Mouse (Mus musculus) spleen, postnatal 0 days (tissue): ENCODE results near the gene Vmn2r108. TPM values are rescaled to one million over a fixed set of nuclear protein-coding genes. Genes with fewer than 3 reads are reported as not detected.

Experiments used
- polyA plus RNA-seq: library from polyadenylated mRNA; unstranded; fragments of >200 nt; fragmentation: Nextera tagmentation; extraction: Ambion mirVana; gene quantifications from 2 replicates; pipeline ENCODE4 v1.2.1, GENCODE M21; 2015

Gene Vmn2r108
- polyA plus RNA-seq: not detected in 2 replicates

DNA sequence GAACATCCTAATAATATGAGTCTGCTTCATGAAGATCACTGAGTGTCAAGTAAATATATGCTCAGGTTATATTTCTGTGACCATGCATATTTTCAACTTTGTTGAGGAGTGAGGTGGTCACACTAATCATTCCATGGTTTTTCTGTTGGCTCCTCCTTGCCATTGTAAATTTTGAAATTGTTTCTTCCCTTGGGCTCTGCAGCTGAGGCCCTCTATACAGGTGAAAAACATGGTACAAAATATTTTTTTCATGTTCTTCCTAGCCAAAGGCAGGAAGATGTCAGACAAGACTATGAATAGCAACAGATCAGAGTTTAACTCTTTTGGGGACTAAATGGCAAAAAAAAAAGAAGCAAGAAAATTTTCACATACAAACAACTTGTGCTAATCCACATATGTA is at the start of gene Vmn2r108:
Vmn2r108 (minus strand) TSS at position 101 of the 400 bp plus-strand sequence.

DNA sequence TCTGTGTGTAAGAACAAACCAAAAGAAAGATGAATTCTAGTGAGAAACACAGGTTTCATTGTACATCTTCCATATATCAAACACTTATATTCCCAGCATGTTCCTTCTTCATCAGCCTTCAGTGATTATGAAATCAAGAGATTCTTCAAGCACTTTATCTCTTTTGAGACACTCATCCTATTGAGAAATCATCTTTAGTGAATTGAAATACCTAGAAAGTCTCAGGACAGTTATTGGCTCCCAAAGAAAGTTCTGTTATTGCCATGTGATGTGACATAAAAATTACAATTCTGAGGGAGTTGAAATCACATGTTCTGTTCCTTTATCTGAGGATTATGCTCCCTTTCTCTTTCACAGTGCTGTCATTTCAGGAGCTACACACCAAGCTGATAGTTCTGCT is 16.7 kb upstream of the Vmn2r108 start, which contains the start of gene Vmn1r225:
Vmn1r225 (plus strand) TSS at position 301 of the 400 bp plus-strand sequence.

DNA sequence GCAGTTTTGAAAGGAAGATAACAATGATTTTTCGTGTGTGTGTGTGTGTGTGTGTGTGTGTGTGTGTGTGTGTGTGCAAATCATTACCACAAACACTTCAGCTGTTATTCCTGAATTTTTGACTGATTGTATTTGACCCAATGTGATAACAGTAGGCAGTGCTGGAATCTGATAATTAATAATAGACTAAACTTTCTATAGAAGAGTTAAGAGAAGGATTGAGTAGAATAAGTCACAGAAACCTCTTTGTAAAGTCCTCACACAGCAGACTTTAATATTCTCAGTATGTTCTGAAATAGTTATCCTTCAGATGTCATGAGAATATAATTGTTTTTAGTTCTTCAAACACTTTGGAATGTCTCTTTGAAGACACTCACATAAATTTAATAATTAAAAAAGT is 67.3 kb downstream of the Vmn2r108 start, which contains the start of gene Vmn1r224:
Vmn1r224 (plus strand) TSS at position 301 of the 400 bp plus-strand sequence.

Other genes starting within 250 kb of the Vmn2r108 start
- not detected in 2 replicates for gene Vmn2r105, start 246.3 kb downstream of the Vmn2r108 start, polyA plus RNA-seq
- gene Vmn2r106, start 195.8 kb downstream of the Vmn2r108 start, polyA plus RNA-seq: not detected in 2 replicates
- gene Vmn2r107, start 136.1 kb downstream of the Vmn2r108 start, polyA plus RNA-seq: not detected in 2 replicates
- not detected in 2 replicates for gene Vmn1r224, start 67.2 kb downstream of the Vmn2r108 start, polyA plus RNA-seq
- not detected in 2 replicates for gene Vmn1r225, start 16.8 kb upstream of the Vmn2r108 start, polyA plus RNA-seq
- gene Vmn2r109, start 83.4 kb upstream of the Vmn2r108 start, polyA plus RNA-seq: not detected in 2 replicates
- gene Vmn2r110, start 115.1 kb upstream of the Vmn2r108 start, polyA plus RNA-seq: 0.01 and 0.02 TPM in 2 replicates
- gene Fpr-rs3, start 143.5 kb upstream of the Vmn2r108 start, polyA plus RNA-seq: not detected in 2 replicates
- gene Vmn1r226, start 201.5 kb upstream of the Vmn2r108 start, polyA plus RNA-seq: not detected in 2 replicates
- not detected in 2 replicates for gene Vmn1r227, start 248.5 kb upstream of the Vmn2r108 start, polyA plus RNA-seq